Mouse (Mus musculus) limb, embryonic 11.5 days (tissue): ENCODE results near the gene Slc17a9. TPM values are rescaled to one million over a fixed set of nuclear protein-coding genes. Genes with fewer than 3 reads are reported as not detected.

Source experiments
- ATAC-seq: fragments of 200-750 bp; cut with Nextera tagmentation; 2 replicates; pipeline ENCODE4 v1.8.0; 2017; ENCODE audit warnings: low read depth; ENCODE audit not compliant: insufficient number of reproducible peaks, low FRiP score, low TSS enrichment
- DNase-seq: peaks from one replicate; pipeline ENCODE4 v3.0.0-alpha.2; 2015; ENCODE audit warnings: low spot score
- H3K27ac ChIP-seq: fragments of 300-500 bp; sonication (generic); replicated peaks from 2 replicates; pipeline ENCODE4 v1.5.1; 2014; ENCODE audit warnings: low read depth, mild to moderate bottlenecking, low read length
- H3K27me3 ChIP-seq: fragments of 300-500 bp; sonication (generic); 2 replicates; pipeline ENCODE4 v1.6.1; 2014; ENCODE audit warnings: mild to moderate bottlenecking, low read length, mixed read lengths; ENCODE audit not compliant: control insufficient read depth, insufficient read depth
- H3K36me3 ChIP-seq: fragments of 300-500 bp; sonication (generic); 2 replicates; pipeline ENCODE4 v1.6.1; 2014; ENCODE audit warnings: mild to moderate bottlenecking, low read length, moderate library complexity, mixed read lengths; ENCODE audit not compliant: control insufficient read depth, insufficient read depth
- H3K4me1 ChIP-seq: fragments of 300-500 bp; sonication (generic); 2 replicates; pipeline ENCODE4 v1.6.1; 2014; ENCODE audit warnings: low read length, mixed read lengths; ENCODE audit not compliant: control insufficient read depth, insufficient read depth
- H3K4me2 ChIP-seq: fragments of 300-500 bp; sonication (generic); 2 replicates; pipeline ENCODE4 v1.6.1; 2014; ENCODE audit warnings: low read depth, mild to moderate bottlenecking, moderate library complexity; ENCODE audit not compliant: severe bottlenecking
- H3K4me3 ChIP-seq: fragments of 300-500 bp; sonication (generic); 2 replicates; pipeline ENCODE4 v1.5.1; 2014; ENCODE audit warnings: low read depth, low read length
- H3K9ac ChIP-seq: fragments of 300-500 bp; sonication (generic); 2 replicates; pipeline ENCODE4 v1.6.1; 2014; ENCODE audit warnings: mild to moderate bottlenecking, low read length
- H3K9me3 ChIP-seq: fragments of 300-500 bp; sonication (generic); 2 replicates; pipeline ENCODE4 v1.6.1; 2016; ENCODE audit warnings: low read length; ENCODE audit not compliant: control insufficient read depth
- WGBS: fragments of 180-500 bp; shearing (Covaris S2); extraction: QIAGEN DNeasy Blood & Tissue Kit; methylation state at CpG from one replicate; pipeline ENCODE4 v1.1.7; 2014; 5-methylcytosine and 5-hydroxymethylcytosine counted together
- polyA plus RNA-seq: library from polyadenylated mRNA; unstranded; fragments of >200 nt; fragmentation: Nextera tagmentation; extraction: Ambion mirVana; gene quantifications from 2 replicates; pipeline ENCODE4 v1.2.1, GENCODE M21; 2014

Gene Slc17a9
- polyA plus RNA-seq, 1 experiment from 2014 or later = 0.45 TPM

DNA sequence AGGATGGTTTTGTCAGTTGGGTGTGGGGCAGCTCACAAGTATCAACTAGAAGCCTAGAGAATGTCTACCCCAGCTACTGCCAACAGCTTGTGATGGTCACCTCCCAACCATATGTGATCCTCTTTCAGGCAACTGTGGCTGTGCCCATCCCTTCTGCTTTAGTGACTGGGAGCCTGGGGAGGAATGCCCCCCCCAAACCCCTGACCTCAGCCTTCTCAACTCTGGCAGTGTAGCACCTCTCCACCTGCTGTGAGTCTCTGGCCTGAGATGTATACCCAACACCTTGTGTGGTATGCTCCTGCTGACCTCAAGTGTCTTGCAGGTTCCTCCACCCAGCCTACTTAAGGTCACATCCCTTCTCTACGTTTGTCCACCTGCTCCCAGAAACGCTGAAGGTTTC, 1.2 kb upstream of the Slc17a9 start:
- ATAC-seq = no peak
- Histone ChIP-seq H3K9me3 (no peaks in the 10 kb centered on the region), H3K4me1 (peaks cover 5% of the 10 kb centered on the region; the same call in 1 of the 2 replicates), H3K4me2 (no peak overlapping the region), H3K27me3 (no peaks in the 10 kb centered on the region), H3K36me3 (peaks cover 16% of the 10 kb centered on the region; the same call in 1 of the 2 replicates), H3K27ac (no peak overlapping the region), H3K9ac (no peak overlapping the region), H3K4me3 (no peak overlapping the region)
- no peak for DNase-seq
- 72% methylated on average over 2 of the region's 2 CpGs for WGBS

GRCm38 (mm10) chr2:180725414-180725778, 333 bp downstream of the Slc17a9 start:
- H3K27me3 ChIP-seq = no peaks in the 10 kb centered on the region
- peaks cover 15% of the 10 kb centered on the region; the same call in 1 of the 2 replicates for H3K36me3 ChIP-seq
- 9% methylated on average over 6 of the region's 6 CpGs for WGBS
- no peak for DNase-seq
- no peak for ATAC-seq
- no peak overlapping the region; the same call in 1 of the 2 replicates for H3K4me3 ChIP-seq
- no peak overlapping the region for H3K4me2 ChIP-seq
- no peaks in the 10 kb centered on the region for H3K9me3 ChIP-seq
- H3K27ac ChIP-seq = no peak overlapping the region
- H3K9ac ChIP-seq = no peak overlapping the region
- H3K4me1 ChIP-seq = peaks cover 5% of the 10 kb centered on the region; the same call in 1 of the 2 replicates

DNA sequence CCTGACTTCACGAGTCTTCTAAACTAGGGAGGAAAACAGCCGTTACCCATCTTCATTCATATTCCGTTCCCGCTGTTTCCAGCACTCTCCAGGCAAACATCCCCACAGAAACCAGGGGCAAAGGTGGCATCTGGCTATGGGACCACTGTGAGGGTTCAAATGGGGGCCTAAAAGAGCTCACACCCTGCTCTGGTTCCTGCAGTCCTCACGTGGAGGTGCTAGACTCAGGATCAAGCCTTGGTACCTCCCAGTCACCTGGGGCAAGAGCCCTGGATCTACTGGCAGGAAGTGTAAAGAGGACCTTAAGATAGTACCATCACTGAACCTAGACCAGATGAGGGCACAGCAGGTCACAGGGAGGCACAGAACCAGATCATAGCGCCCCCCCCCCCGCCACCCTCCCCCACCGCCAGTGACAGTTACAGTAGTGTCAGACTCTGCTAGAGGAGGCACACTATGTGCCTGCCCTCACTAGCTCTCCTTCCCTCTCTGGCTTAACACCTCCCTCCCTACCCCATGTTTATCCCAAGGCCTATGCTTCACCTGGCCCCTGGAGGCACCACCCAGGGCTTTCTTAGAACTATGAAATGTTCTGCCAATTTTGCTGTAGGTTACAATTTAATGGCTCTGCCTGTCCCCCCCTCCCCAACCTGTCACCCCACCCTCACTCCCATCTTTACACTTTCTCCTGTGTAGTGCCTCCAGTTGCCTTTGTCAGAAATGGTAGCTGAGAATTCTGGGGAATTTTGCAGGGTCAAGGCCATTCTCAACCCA, 980 bp downstream of the Slc17a9 start:
- no peak overlapping the region for H3K9ac ChIP-seq
- ATAC-seq = no peak
- no peak overlapping the region for H3K27ac ChIP-seq
- no peak overlapping the region for H3K4me3 ChIP-seq
- peaks cover 5% of the 10 kb centered on the region; the same call in 1 of the 2 replicates for H3K4me1 ChIP-seq
- no peaks in the 10 kb centered on the region for H3K27me3 ChIP-seq
- DNase-seq = no peak
- H3K9me3 ChIP-seq = no peaks in the 10 kb centered on the region
- H3K4me2 ChIP-seq = no peak overlapping the region
- 21% methylated on average over 8 of the region's 8 CpGs for WGBS
- H3K36me3 ChIP-seq = peaks cover 15% of the 10 kb centered on the region; the same call in 1 of the 2 replicates

DNA sequence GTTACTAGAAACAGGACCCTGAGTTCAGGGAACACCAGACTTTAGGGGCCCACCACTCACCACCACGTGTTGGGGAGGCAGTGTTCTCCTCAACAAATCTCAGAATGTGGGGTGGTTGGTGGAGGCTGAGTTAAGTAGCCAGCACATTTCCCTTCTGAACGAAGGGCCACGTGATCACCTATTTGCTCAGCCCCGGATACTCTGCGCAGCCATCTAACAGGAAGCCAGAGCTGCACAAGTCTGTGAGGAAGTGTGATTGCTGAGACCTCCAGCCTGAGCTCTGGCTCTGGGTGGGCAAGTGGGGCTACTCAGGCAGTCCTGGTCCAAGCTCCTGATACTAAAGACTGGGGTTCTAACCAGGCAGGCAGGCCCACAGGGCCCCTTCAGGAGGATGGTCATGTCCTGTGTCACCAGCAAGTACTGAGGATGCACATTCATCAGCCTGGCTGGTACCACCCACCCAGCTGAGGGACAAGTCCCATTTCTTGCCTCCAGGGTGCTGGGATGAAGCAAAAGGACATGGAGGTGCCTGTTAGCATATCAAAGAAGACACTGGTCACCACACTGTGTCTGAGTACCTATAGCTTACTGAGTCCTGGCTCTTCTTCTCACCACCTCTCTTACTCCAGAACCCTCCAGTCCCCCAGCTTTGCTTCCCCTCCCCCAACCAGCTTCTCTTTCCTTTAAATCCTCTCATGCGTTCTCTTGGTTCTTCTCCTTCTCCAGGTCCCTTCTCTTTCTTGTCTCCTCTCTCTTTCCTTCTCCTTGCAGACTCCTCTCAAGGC, 1.8 kb downstream of the Slc17a9 start:
- WGBS = 70% methylated on average over 6 of the region's 6 CpGs
- H3K27ac ChIP-seq = no peak overlapping the region
- no peak for ATAC-seq

DNA sequence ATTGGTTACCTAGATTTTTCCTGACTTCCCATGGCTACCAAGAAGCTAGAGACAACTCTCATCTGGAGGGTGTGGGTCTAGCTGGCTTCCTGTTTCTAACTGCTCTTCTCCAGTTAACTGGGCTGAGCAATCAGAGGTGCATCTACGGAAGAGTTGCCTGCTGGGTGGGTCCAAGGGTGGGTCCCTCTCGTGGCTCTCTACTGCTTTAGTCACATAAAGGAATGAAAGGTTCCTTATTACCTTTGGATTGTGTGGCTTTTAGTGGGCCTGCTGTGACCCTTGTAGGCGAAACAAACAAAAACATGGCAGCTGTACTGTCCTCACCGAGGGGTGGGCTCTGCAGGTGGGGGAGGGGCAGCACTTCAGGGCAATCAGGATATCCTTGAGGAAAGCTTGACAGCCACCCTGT, 2.6 kb downstream of the Slc17a9 start:
- no peak for ATAC-seq
- WGBS = 65% methylated on average over 4 of the region's 4 CpGs
- no peak overlapping the region for H3K27ac ChIP-seq

More for the DNA sequence above, 1.8 kb downstream of the Slc17a9 start:
- Histone ChIP-seq H3K4me1 (peaks cover 5% of the 10 kb centered on the region; the same call in 1 of the 2 replicates), H3K27me3 (no peaks in the 10 kb centered on the region), H3K9ac (no peak overlapping the region), H3K36me3 (peaks cover 10% of the 10 kb centered on the region; the same call in 1 of the 2 replicates), H3K9me3 (no peaks in the 10 kb centered on the region), H3K4me3 (no peak overlapping the region), H3K4me2 (no peak overlapping the region)
- no peak for DNase-seq

DNA sequence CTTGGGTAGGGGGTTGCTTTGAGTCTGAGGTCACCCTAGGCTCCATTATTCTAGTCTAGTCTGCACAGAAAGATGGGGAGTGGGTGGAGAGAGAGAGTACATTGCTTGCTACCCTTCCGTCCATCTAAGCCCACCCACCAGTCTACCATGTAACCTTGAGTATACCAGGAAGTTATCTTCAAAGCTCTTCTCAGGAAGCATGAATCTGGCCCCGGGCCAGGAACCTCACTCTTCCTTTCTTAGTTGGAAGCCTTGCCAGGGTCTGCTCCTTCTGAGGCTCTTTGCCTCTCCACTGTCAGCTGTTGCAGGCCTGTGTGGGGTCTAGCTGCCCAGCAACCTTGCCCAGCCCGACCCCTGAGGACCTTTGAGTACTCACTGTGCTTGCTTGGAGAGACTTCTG, 6.0 kb downstream of the Slc17a9 start:
- DNase-seq = no peak
- Histone ChIP-seq H3K36me3 (no peaks in the 10 kb centered on the region), H3K9ac (no peak overlapping the region), H3K4me3 (no peak overlapping the region), H3K27ac (no peak overlapping the region), H3K27me3 (no peaks in the 10 kb centered on the region), H3K4me1 (no peaks in the 10 kb centered on the region), H3K4me2 (no peak overlapping the region), H3K9me3 (no peaks in the 10 kb centered on the region)
- 73% methylated on average over 3 of the region's 3 CpGs for WGBS
- ATAC-seq = no peak

More for the DNA sequence above, 2.6 kb downstream of the Slc17a9 start:
- DNase-seq = no peak
- Histone ChIP-seq H3K9me3 (no peaks in the 10 kb centered on the region), H3K9ac (no peak overlapping the region), H3K27me3 (no peaks in the 10 kb centered on the region), H3K36me3 (peaks cover 6% of the 10 kb centered on the region; the same call in 1 of the 2 replicates), H3K4me3 (no peak overlapping the region), H3K4me1 (peaks cover 5% of the 10 kb centered on the region; the same call in 1 of the 2 replicates), H3K4me2 (no peak overlapping the region)

- Histone ChIP-seq H3K4me1 (no peaks in the 10 kb centered on the region), H3K4me3 (no peak overlapping the region), H3K27ac (no peak overlapping the region), H3K4me2 (no peak overlapping the region), H3K9me3 (no peaks in the 10 kb centered on the region), H3K36me3 (no peaks in the 10 kb centered on the region), H3K9ac (no peak overlapping the region), H3K27me3 (no peaks in the 10 kb centered on the region)
- ATAC-seq (no peak), DNase-seq (no peak)
- 68% methylated on average over 5 of the region's 6 CpGs for WGBS
These were observed 6.9 kb downstream of the Slc17a9 start for GRCm38 (mm10) chr2:180731984-180732383.

DNA sequence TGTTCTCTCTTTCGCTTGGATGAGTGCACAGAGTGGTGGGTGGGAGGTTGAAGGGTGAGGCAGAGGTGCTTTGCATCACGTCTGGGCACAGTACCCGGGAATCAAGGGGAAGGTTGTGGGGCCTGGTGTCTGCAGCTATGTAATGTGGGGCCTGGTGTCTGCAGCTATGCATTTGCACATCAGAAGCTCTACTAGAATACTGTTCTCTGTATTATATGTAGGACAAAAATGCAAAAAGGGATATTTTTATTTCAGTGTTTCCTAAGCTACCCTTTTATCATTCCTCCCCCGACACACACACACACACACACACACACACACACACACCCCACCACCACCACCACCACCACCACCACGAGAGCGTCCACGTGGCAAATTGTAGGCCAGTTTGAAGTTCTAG, 10.2 kb downstream of the Slc17a9 start:
- no peaks in the 10 kb centered on the region for H3K9me3 ChIP-seq
- H3K36me3 ChIP-seq = no peaks in the 10 kb centered on the region
- H3K9ac ChIP-seq = no peak overlapping the region
- H3K4me2 ChIP-seq = no peak overlapping the region
- H3K4me3 ChIP-seq = no peak overlapping the region
- 78% methylated on average over 7 of the region's 7 CpGs for WGBS
- H3K27ac ChIP-seq = no peak overlapping the region
- H3K27me3 ChIP-seq = no peaks in the 10 kb centered on the region
- DNase-seq = no peak
- no peak for ATAC-seq
- no peaks in the 10 kb centered on the region for H3K4me1 ChIP-seq
